Mouse (Mus musculus): Measurements from ENCODE around the gene Otos.

Gene Otos

DNA sequence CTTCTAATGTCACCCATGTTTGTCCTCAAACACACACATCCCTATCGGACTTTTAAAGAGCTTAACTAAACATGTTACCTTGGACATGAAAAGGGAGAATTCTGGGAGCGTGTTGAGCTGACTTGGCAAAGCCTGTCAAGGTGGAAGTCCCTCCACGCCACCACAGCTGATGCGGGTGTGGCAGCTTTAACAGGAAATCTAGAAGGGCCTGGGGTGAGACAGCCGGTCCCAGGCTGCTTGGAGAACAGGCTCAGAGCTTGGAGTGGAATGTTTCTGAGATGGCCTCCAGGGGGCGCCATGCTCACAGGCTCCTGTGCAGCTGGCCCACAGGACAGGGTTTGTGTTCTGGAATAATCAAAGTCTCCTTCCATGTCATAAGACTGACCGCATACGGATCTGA is at the start of gene Otos:
Otos (minus strand) TSS at position 169 of the 400 bp plus-strand sequence.
- peak; percentile 50 to 53 for DNase-seq

DNA sequence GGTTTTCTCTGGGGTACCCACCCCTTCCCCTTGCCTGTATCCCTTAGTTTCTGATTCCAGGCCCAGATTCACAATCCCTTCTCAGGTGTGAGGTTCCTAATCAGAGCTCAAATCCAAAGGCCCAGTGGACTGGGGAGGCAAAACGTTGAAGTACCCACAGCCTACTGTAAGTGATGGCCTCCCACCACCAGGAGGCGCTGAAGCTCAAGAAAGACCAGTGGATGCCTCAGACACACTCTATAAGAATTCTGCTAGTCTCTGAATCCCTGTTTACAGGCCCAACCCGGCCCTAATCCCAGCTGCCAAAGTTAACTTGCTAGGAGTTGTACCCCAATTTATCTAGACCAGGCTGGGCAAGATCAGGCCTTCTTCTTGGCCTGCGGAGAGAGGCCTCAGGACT is 48.2 kb upstream of the Otos start:
- DNase-seq = peak; percentile 62 to 71

DNA sequence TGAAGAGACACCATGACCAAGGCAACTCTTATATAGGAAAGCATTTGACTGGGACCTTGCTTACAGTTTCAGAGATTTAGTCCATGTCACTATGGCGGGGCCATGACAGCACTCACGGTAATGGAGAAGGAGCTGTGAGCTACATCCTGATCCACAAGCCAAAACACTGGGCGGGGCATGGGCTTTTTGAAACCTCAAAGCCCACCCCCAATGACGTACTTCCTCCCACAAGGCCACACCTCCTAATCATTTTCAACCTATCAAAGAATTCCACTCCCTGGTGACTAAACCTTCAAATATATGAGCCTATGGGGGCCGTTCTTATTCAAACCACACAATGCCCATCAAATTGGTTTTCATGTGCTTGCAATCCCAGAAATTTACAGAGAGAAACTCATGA is 47.1 kb upstream of the Otos start:
- no peak for DNase-seq

DNA sequence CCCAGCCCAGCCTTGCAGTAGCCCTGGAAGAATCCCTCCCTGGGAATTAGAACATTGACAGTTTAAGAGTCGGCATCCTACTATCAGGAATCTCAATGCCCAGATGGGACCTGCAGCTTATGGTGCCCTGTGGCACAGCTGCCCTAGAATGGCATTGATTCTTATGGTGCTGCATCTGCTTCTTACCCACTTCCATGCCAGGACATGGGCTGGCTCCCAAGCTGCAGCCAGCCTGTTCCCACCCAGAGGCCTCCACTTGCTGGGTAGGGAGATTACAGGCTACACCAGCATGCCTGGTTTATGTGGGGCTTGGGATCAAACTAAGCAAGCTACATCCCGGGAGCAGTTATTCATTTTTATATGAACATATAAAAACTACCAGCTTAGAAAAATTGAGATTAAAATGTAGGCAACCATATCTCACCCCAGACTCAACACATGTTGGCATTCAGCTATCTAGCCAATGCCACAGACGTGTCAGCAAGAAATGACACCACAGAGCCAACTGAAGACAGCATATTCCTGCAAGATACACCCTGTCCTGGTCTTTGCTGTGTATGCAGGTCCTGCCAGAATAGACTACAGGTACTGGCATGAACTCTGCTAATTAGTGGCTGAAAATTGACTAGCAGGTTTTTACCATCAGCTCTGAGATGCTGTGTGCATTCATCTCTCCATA is 42.7 kb upstream of the Otos start:
- DNase-seq = no peak

DNA sequence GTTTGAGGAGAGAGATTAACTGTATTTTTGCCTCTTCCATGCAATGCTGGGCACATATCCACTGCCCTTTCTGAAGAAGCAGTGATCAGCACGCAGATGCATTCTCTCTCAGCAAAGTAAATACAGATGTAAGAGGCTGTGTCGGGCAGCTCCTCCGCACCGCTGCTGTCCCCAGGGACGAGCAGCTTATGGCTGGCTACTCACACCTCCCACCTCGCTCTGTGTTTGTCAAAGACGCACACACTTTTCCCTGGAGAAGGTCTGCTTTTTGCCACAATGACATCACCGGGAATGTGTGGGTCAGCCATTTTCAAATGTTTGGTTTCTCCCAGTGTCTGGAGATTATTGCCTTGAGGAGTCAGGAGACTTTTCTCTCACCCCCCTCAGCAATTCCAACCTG is 38.4 kb upstream of the Otos start:
- DNase-seq = no peak

DNA sequence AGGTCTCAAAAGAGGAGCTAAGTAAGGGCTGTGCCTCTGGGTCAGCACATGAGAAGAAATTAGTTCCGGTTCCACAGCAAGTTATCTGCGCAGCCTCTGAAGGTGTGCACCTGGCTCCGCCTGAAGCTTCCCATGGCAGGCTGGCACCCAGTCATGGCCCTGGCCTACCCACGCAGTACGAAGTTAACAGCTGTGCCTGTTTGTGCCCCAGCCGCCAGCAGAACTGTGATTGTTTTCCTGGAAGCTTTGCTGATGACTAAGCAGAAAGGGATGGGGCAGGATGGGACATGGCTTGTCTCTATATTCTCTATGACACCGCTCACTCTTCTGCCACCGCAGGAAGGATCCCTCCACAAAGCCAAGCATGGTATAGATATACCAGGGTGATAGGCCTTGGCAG is 34.5 kb upstream of the Otos start:
- DNase-seq = no peak

DNA sequence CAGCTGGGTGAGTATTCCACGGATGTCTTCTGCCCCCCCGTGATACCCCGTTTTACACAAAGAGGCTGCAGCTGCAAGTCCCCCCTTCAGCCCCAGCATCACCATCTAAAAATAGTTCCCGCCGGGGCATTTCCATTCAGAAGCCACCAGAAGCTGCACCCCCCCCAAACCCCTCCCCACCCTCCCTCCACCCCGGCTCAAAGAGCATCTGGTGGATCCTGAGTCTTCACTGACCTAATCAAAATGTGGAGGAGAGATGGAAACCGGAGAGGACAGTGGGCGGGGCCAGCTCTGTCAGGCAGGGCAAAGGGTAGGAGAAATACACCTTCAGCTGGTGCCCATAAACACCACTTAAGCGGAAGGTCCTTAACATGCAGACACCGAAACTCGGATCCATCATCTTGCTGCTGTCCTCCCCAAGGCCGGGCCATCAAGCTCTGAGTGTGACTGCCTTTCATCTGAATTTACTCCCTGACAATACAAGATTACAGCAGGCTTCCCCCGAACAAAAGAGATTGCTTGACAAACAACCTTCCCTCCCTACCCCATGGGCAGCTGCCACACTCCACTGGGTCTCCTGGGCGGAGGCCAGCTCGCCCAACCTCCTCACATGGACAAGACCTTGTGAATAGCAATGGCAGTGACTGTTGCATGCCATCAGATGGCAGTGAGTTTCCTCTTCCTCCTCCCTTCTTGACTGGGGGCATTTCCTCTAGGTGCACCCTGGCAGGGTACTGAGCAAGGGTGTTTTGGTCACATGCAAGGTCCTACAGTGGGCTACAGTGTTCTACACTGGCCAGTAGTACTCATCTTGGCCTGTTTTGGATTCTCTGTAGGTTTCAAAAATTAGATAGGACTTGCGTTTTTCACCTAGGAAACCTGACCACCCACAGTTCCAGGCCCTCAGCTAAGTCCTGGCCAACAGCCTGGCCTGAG is 32.3 kb upstream of the Otos start:
- no peak for DNase-seq

DNA sequence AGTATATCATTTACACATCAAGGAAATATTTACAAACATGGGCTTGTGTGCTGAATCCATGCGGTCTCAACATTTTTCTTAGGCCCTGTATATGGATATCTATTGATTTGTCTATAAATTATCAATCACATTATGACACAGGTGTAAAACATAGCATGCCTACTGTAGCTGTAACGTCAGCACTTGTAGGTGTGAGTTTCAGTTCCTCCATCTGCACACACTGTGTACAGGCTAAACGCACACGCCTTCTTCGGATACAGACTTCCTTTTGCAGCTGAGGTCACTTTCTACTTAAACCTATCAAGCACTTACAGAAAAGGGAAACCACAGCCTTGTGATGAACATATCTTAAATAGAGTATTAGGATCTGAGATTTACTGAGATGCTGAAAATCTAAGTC is 30.1 kb upstream of the Otos start:
- DNase-seq = no peak

DNA sequence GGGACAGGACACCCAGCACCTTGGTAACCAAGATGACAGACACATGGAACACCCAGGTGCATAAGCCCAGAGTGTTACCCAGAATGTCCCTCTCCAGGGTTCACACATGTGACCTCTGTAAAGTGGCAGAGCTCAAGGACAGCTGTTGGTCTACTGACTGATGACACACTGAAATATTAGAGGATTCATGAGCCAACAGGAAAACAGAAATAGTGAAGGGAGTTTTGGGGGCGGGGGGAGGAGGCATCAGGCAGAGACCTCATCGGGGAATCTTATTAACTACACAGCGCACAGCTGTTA is 28.0 kb upstream of the Otos start:
- DNase-seq = no peak

DNA sequence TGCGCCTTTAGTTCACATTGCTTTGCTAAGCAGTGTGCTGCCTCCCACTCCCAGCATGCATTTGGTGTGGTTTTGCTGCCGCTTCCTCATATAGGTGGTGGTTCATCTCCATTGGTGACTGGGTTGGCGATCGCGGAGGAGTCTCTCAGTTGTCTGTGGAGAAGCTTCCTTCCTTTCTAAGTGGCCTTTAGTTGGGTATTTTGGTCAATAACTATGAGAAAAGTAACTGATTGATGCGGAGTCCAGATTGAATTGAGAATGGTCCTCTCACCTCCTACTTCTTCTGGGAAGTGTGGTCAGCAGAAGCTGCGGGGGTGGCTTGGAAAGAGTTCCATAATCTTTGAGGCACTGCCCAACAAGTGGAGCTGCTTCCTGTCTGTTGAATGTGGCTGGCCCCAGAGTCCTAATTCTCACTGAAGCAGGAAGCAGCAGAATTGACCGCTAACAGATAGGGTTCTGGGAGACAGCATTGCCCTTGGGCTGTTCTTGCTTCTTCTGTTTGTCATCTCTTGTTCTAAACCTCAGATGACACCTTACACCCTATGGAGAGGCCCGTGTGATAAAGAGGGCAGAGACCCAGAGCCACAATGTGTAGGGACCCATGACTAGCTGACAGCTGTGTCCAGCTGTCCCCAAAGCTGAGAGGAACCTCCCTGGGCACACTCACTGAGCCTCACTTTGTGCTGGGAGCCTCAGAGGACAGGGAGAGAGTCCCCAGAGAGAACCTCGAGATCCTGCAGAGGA is 27.5 kb upstream of the Otos start:
- DNase-seq = no peak

DNA sequence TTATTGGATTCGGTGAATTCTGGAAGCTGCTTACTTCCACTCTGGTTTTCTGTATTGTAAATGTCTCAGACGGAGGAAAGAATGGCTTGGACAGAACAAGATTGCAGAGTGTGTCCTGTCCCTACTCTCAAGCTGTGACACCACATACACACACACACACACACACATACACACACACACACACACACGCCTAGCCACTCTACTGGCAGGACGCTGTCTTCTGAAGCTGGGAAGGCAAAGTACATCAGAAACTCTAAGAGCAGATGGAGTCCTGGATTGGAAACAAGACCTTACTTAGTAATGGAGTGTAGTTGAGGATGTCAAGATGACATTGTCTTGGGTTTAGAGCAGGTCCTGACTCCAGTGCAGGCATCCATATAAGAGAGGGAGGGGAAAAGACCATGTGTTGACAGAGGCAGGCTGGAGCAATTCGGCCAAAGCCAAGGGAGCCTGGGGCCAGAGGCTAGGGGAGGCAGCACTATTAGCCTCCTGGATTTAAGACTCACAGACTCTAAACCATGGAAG is 24.7 kb upstream of the Otos start:
- DNase-seq = no peak

DNA sequence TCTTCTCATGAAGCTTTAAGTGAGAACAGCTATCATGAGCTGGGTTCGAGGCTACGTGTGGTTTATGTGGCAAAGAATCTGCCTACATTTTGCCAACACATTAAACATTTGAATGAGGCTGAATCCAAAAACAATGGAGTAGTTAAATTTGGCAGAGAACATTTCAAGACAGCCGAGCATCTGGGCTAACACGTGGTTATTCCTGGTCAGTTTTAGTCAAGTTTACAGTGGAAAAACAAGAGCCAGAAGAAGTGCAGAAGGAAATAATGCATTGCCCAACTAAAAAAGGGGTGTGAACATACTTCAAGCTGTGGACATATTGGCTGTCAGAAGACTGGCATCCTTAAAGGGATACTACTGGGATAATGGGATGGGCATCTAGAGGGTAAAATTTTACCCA is 22.7 kb upstream of the Otos start:
- DNase-seq = no peak

DNA sequence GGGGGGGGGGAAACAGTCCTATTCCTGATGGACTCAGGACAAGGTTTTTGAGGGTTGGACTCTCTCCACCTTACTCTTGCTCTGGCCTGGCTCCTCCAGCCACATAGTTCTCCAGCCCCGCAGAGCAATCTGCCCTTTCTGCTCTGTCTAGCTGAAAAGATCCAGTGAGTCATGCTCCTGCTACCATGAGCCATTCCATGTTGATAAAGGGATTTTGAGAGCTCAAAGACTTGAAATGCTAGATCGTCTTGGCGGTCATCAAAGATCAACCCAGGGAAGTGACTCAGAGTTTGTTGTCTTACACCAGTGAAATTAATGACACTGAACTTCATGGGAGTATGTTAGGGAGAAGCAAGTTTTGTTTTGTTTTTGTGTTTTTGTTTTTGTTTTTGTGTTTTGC is 20.8 kb upstream of the Otos start:
- DNase-seq = no peak

DNA sequence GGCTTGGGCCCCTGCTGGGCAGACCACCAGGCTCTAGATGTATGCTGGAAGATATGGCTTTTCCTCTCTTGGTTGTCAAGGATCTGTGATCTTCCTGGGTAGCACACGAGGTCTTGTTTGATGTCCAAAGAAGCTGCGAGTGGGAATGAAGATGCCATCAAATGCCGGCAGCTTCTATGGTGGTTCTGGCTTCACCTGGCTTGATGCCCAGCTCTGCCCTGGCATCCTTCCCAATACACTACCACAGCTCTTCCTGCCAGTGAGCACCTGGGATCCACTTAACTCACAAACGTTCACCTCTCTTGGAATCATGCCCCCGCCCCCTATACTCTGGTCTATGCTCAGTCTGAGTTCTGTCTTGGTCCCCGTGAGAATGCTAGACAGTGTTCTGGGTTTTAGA is 18.5 kb upstream of the Otos start:
- no peak for DNase-seq

DNA sequence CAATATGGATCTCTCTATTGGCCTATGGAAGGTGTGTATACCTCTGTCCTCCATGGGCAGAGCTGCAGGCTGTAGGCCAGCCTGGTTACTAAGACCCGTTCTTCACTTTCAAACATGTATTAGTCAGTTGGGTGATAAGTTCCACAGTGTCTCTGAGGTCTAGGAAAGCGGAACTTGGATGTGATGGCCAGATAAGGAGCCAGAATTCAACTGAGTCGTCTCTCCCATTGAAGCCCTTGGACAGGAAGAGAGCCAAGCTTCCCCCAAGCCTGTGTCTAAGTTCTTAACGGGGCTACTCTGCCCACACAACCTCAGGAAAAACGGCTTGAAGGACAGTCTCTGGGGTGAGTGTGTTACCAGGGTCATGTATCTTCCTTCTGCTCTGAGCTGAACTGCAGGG is 10.8 kb upstream of the Otos start:
- no peak for DNase-seq

DNA sequence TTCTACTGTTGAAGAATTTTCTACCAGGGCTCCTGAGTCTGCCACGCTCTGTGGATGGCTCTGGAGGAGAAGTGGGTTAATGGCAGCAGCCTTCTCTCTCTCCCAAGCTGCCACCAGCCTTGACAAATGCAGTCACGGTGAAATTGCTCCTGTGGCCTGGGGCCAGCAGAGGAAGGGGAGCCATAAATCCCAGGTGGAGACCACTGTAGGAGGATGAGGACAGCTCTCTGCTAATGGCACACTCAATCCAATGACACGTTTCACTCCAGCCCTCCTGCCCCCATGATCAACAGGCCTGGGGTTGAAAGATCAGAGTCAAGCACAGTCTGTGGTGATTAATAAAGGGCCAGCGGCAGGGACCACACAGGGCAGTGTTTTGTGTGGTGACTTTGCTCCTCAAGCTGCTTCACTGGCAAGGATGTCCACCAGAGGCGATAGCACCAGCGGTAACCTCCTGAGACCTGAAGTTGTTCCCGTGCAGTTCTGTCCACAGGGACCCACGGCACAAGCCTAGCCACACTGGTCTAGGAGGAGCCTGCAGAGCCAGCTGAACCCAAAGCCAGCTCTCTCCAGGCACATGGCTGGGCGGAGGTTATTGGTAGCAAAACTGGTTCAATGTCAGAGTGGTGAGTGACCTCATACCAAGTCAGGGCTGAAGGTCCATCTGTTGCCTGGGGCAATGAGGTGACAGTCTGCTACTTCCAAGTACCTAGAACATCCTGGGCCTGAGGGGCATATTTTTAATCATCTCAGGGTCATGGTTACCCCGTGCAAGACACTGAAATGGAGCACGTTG is 8.6 kb upstream of the Otos start:
- DNase-seq = no peak

DNA sequence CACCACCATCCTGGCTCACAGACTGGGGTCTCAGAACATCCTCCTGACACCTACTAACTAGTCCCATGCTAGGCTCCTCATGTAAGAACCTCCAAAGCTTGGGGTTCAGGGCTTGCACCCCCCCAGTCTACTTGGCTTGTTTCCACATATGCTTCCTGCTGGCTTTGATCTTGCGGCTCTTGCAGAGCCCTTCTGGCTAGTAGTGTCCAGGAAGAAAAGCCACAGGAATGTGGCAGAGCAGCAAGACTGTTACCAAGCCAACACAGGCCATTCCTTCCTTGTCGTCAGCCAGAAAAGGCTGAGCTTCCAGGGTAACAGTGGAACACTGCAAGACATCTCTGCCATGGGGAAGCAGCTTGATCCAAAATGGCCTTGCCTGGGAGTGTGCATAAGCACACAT is 6.0 kb upstream of the Otos start:
- no peak for DNase-seq

DNA sequence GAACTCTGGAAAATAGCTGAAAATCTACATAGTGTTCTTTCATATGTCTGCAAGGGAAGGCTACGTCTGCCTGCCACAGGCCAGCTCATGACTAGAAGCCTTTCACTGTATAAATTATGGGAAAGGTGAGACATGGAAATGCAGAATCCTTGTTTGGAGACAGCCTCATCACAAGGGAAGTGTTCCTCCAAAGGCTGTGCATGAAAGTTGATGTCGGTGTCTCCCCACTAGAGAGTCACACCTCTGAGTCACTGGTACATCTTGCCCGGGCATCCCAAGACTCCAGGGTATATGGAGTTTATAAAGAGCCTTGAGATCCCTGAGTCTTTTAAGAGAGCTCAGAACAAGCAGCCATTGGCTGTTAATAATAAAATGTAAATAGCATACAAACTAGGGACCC is 4.5 kb upstream of the Otos start:
- no peak for DNase-seq

DNA sequence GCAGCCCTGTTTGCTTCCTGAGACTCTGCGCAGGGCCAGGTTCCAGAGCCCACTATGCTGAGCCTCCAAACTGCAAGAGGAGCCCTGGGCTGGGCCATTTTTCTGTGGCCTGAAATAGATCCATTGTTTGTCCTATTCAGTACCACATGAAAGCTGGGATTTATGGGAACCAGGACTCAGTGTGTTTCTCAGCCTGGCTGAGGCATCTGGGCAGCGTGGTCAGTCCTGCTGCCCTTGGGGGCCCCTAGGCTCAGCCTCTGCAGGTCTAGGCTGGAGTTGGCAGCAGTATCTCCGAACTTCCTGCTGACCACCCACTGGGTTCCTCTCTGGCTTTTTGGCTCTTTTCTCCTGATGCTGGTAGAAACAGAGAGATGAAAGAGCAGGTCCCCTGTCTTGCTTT is 2.8 kb upstream of the Otos start:
- DNase-seq = peak in 1 of 2 experiments; percentile 1

DNA sequence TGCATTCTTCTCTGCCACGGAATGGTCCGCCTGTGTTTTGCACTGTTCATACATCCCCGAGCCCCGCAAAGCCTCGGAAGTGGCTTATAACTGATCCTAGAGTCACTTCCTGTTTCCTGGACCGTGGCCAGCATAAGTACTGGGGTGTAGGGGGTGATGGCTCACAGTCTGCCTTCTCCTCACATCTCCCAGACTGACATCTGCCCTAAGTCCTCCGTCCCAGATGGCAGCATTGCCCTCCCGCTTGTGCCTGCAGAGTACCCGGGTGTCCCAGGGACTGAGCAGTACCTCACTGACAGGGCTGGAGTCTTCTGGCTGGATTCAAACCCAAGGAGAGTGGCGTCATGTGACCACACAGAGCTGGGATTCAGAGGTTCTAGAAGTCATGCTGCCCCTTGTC is 444 bp downstream of the Otos start:
- no peak for DNase-seq

DNA sequence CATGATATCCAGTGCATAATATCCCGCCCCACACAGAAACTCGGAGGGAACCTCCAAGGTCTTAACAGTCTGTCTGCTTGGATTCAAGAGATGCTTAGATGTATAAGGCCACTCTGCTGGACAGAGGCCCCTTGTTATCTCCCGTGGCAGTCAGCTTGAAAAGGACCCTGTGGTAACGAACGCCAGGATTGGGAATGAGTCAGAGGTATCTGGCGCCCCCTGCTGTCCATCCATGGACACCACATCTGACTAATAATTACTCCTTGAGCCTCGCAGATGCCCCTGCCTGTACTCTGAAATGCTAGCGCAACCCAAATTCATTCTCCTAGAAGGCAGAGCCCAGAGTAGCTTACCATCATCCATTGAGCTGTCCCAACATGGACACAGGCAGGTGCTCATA is 889 bp downstream of the Otos start:
- DNase-seq = peak; percentile 32 to 52

DNA sequence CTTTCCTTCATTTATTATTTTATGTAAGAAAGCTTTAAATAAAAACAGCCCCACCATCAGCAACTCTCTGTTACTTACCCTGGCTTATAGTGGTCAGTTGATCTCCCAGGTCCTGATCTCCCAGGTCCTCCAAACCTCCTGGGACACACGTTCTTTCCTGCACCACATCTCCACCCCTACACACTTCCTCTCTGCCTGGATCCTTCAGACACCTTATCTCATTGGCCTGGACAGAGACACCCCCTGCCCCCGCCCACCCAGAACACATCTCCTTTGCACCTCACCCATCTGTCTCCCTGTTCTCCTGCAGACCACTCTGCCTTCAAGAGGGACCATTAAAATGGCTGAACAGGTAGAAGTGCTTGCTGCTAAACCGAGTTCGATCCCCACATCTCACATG is 1.6 kb downstream of the Otos start:
- no peak for DNase-seq

DNA sequence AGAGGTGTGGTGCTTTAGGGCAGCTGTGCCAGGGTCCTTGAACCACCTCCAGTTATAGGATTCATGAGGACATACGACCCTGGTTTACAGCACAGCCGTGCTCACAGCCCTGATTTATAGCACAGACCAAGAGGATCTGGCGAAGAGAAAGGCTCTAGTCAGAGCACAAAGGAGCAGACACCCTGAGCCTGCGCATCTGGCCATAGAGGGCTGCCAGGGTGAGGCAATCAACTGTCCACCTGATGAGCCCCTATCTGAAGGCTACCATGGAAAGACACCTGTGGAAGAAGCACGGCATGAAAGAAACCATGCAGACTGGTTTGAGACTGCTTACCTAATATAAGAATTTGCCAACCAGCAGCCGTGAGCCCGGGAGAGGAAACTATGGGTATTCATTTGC is 2.0 kb downstream of the Otos start:
- DNase-seq = no peak
